Mouse (Mus musculus) kidney, adult 2 months (tissue): Measurements from ENCODE around the gene Slc1a3. TPM values are rescaled to one million over a fixed set of nuclear protein-coding genes. Genes with fewer than 3 reads are reported as not detected.
A peak's percentile ranks its signal among the peaks of the same experiment; 100 is the strongest.

ENCODE experiments used
- DNase-seq: peaks from one replicate; pipeline ENCODE4 v3.0.0; 2021
- H3K27ac ChIP-seq: fragments of 200-500 bp; 2 replicates; pipeline ENCODE4 v1.5.1; 2012; ENCODE audit warnings: low read depth, low read length, control low read depth, inconsistent platforms; ENCODE audit not compliant: insufficient read depth
- H3K27me3 ChIP-seq: fragments of 200-500 bp; replicated peaks from 2 replicates; pipeline ENCODE4 v1.6.1; 2012; ENCODE audit warnings: mild to moderate bottlenecking, moderate library complexity, low read length, inconsistent platforms; ENCODE audit not compliant: control insufficient read depth, insufficient read depth
- H3K36me3 ChIP-seq: fragments of 200-500 bp; 2 replicates; pipeline ENCODE4 v1.6.1; 2012; ENCODE audit warnings: mild to moderate bottlenecking, moderate library complexity, low read length, inconsistent platforms; ENCODE audit not compliant: control insufficient read depth, insufficient read depth
- H3K4me1 ChIP-seq: fragments of 200-500 bp; 2 replicates; pipeline ENCODE4 v1.6.1; 2011; ENCODE audit warnings: low read length; ENCODE audit not compliant: control insufficient read depth, insufficient read depth
- H3K4me3 ChIP-seq: fragments of 200-500 bp; 2 replicates; pipeline ENCODE4 v1.5.1; 2011; ENCODE audit warnings: mild to moderate bottlenecking, low read depth, low read length, control low read depth; ENCODE audit not compliant: insufficient read depth
- CTCF ChIP-seq: fragments of 200-500 bp; conservative IDR thresholded peaks from 2 replicates; pipeline ENCODE4 v1.5.1; 2011; ENCODE audit warnings: low read depth, mild to moderate bottlenecking, control low read depth, low read length, moderate library complexity, mixed read lengths; ENCODE audit not compliant: insufficient read depth, insufficient read length
- POLR2A ChIP-seq: fragments of 200-500 bp; IDR thresholded peaks from one replicate; pipeline ENCODE4 v1.6.1; 2011; ENCODE audit warnings: low read depth, low read length, control low read depth
- WGBS: fragments of 180-500 bp; shearing (Covaris S2); methylation state at CpG from one replicate; pipeline ENCODE4 v1.1.7; 2018; 5-methylcytosine and 5-hydroxymethylcytosine counted together
- polyA plus RNA-seq: library from polyadenylated mRNA; depleted of rRNA; stranded (reverse); fragments of >200 nt; gene quantifications from 2 replicates; pipeline ENCODE4 v1.2.3, GENCODE M21; 2012

Gene Slc1a3
- polyA plus RNA-seq, 1 experiment: 4.2 TPM

DNA sequence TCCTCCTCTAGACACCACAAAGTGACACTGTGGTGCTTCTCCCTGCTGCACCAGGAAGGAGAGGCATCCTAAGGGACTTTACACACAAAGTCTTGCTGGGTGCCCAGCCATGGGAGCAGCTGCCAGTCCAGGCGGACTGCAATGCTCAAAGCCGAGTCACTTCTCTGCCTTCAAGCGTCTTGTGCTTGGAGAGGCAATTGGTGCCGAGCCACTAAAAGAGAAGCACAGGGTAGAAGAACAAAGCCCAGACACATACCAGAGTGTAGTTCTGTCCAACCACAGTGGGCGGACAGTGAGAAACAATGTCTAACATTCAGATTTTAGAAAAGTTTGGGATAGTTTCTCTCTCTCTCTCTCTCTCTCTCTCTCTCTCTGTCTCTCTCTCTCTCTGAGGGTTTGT is 38.0 kb downstream of the Slc1a3 start:
- no peak overlapping the region for H3K4me3 ChIP-seq
- DNase-seq: no peak
- TF ChIP-seq POLR2A (no peak), CTCF (no peak)
- no peaks in the 10 kb centered on the region for H3K27me3 ChIP-seq
- no peaks in the 10 kb centered on the region for H3K4me1 ChIP-seq
- no peak overlapping the region for H3K27ac ChIP-seq
- WGBS: 85% methylated on average over 5 of the region's 5 CpGs
- H3K36me3 ChIP-seq: no peaks in the 10 kb centered on the region

DNA sequence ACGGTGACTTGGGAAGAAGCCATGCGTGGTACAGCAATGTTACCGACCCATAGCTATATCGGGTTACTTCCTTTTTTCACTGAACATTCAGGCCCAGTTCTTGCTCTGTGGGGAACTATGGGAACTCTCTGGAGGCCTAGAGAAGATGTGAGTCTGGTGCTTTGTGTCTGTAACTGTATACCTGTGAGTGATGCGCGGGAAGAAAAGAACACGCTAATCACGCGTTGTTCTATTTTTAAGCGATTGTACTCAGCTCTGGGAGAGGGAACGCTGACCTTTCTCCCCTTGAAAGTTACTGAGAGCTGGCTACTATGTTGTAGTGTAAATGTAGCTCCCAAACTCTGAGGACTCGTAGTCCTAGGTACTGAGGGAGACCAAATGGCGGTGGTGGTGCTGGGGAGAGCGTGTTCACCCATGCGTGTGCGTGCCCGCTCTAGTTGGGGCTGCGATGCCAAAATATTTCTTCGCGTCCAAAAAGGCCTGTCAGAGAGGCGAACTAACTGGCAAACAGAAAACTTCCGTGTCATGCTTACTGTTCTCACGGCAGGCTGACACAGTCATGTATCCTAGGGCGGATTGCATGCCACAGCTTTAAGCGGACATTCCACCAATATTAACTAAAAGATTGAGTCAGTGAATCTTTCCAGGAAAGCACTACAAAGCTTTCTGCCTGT is 42.6 kb downstream of the Slc1a3 start:
- no peaks in the 10 kb centered on the region for H3K36me3 ChIP-seq
- TF ChIP-seq POLR2A: no peak
- TF ChIP-seq CTCF: no peak
- H3K4me3 ChIP-seq: no peak overlapping the region
- no peaks in the 10 kb centered on the region for H3K4me1 ChIP-seq
- 66% methylated on average over 25 of the region's 25 CpGs for WGBS
- no peak for DNase-seq
- no peaks in the 10 kb centered on the region for H3K27me3 ChIP-seq
- no peak overlapping the region for H3K27ac ChIP-seq

DNA sequence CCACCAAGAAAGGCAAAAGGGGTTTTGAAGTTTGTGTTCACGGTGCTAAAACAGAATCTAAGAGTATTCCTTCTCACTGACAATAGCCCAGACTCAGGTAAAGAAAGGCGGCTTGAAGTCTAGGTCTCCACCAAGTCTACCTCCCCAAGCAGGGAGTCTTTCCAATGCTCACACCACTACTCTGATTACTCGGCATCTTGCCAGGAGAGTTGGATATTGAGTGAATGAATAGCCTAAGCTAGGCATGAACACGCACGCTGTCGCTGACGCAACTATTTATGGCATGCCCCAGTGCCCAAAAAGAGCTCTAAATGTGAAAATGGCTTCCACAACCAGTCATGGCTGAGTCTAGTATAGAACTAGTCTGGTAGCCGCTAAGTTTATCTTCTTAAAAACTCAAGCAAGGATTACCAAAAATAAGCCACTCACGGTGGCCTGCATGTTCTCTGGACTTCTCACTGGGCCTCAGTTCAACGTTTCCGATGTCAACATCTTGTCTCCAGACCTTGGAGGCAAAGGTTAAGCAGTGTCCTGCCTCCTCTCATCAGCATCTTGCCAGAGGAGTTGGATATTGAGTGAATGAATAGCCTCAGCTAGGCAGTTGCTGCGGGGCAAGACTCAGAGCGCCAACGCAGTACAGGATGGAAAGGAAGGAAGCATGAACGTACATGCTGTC is 44.8 kb downstream of the Slc1a3 start:
- H3K27ac ChIP-seq: no peak overlapping the region
- TF ChIP-seq POLR2A (no peak), CTCF (no peak)
- H3K4me1 ChIP-seq: no peaks in the 10 kb centered on the region
- H3K27me3 ChIP-seq: no peaks in the 10 kb centered on the region
- 81% methylated on average over 15 of the region's 15 CpGs for WGBS
- H3K36me3 ChIP-seq: no peaks in the 10 kb centered on the region
- no peak overlapping the region for H3K4me3 ChIP-seq
- no peak for DNase-seq

DNA sequence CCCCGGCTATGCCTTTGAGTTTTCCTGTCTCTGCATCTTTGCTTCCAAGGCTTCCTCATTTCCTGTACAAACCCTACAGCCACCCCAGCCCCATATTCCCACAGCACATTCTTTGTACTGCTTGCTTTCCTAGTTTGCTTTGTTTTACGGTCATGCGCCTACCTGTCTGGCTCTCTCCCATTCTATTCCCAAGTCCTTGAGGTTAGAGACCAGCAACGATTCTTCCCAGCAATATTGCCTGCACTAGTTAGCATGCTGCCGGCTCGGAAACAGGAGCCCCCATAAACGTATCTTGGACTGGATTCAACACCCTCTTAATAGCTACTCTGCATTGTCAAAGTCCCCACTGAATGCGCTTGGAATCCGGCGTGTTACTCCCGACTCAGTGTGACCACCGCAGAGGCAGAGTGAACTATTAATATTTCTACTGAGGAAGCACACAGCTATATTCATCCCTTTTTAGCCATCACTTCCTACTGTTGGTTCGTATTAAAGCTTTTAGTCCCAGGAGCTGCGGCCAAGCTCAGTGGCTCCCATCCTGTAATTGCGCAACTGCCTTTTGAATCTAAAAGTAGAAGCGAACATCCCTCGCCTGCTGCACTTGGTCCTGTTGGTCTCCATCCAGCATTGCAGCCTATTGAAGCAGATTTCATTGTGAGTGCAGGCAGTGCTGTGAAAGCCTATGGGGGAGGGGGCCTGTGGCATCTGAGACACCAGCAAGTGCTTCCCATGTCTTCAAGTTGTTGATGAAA is 47.0 kb downstream of the Slc1a3 start:
- no peak overlapping the region for H3K4me3 ChIP-seq
- no peak overlapping the region for H3K27ac ChIP-seq
- 56% methylated on average over 17 of the region's 17 CpGs for WGBS
- no peaks in the 10 kb centered on the region for H3K36me3 ChIP-seq
- TF ChIP-seq CTCF (no peak), POLR2A (no peak)
- DNase-seq: peak; percentile 41
- H3K4me1 ChIP-seq: no peaks in the 10 kb centered on the region
- no peaks in the 10 kb centered on the region for H3K27me3 ChIP-seq

DNA sequence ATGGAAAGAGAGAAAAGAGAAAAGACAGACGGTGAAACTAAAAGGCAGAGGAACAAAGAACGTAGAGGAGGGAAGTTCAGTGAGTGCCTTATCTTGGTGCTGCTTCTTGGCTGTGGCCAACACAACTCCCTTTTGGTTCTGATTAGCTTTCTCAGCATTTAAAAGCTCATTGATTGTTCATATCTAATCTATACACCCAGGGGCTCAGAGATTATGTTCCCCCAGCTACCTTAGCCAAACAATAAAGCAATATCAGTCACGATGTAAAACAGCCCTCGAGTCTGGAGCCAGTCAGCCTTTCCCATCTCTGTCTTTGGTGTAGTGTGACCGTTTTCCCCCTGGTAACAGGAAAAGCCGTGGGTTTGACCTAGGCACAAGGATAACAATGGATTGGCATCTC is 48.7 kb downstream of the Slc1a3 start:
- H3K36me3 ChIP-seq: no peaks in the 10 kb centered on the region
- WGBS: 69% methylated on average over 6 of the region's 6 CpGs
- no peaks in the 10 kb centered on the region for H3K4me1 ChIP-seq
- no peak for DNase-seq
- H3K27ac ChIP-seq: no peak overlapping the region
- no peaks in the 10 kb centered on the region for H3K27me3 ChIP-seq
- TF ChIP-seq POLR2A: no peak
- TF ChIP-seq CTCF: no peak
- no peak overlapping the region for H3K4me3 ChIP-seq

DNA sequence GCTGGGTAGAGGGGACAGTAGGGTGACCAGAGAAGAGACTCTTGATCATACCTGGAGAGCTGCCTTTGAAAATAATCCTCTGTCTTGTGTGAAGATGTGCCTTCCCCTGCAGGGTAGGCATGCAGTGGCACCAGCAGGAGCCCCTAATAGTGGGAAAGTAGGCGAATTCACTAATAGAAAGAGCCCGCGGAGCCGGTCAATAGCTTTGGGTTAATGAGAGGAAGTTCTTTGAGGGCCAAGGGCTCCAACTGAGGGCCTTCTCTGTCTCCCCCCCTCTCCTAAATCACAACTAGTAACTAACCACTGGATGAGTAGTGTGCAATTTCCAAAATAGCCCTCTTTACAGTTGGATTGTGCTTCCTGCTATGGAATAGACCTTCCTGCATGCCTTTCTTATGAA is 50.6 kb downstream of the Slc1a3 start:
- TF ChIP-seq POLR2A (no peak), CTCF (no peak)
- WGBS: 84% methylated on average over 4 of the region's 4 CpGs
- H3K27me3 ChIP-seq: no peaks in the 10 kb centered on the region
- DNase-seq: no peak
- no peaks in the 10 kb centered on the region for H3K36me3 ChIP-seq
- H3K27ac ChIP-seq: no peak overlapping the region
- no peak overlapping the region for H3K4me3 ChIP-seq
- no peaks in the 10 kb centered on the region for H3K4me1 ChIP-seq

DNA sequence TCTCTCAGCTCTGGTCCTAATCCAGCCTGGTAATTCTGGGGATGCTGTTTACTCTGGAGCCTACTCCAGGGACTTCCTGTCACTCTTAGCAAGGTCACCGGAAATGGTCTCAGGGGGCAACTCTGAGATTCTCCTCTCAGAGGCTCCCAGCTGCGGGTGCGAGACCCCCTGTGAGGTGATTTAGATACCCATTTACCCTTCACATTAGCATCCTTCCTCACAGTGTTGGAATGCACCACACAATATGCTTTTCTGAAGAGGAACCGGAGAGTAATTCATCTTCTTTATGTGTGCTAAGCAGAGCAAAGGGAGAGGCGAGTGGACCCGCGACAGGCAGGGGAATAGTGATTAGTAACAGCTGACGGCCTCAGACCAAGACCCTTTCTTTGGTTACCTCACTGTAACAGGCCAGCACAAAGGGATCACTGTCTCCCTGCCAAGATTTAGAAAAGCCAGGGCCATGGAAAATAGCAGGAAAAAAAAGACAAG is 51.0 kb downstream of the Slc1a3 start:
- Histone ChIP-seq H3K36me3 (no peaks in the 10 kb centered on the region), H3K27me3 (no peaks in the 10 kb centered on the region), H3K4me3 (no peak overlapping the region), H3K27ac (no peak overlapping the region), H3K4me1 (no peaks in the 10 kb centered on the region)
- DNase-seq: no peak
- 40% methylated on average over 8 of the region's 8 CpGs for WGBS
- TF ChIP-seq CTCF: no peak
- no peak for TF ChIP-seq POLR2A
